Mouse (Mus musculus) liver, adult 2 months (tissue): ENCODE measurements around the gene Msl1. TPM values are rescaled to one million over a fixed set of nuclear protein-coding genes. Genes with fewer than 3 reads are reported as not detected.

Experiments used
- DNase-seq: peaks from one replicate; pipeline ENCODE4 v3.0.0-alpha.2; 2011; ENCODE audit warnings: low read depth, low spot score; ENCODE audit errors: extremely low read depth
- H3K27ac ChIP-seq: fragments of 200-500 bp; replicated peaks from 2 replicates; pipeline ENCODE4 v1.5.1; 2012; ENCODE audit warnings: low read depth, mild to moderate bottlenecking, control low read depth, inconsistent platforms, low read length; ENCODE audit not compliant: insufficient read depth
- H3K27me3 ChIP-seq: fragments of 200-500 bp; 2 replicates; pipeline ENCODE4 v1.6.1; 2012; ENCODE audit warnings: mild to moderate bottlenecking, moderate library complexity, low read length, inconsistent platforms; ENCODE audit not compliant: control insufficient read depth, insufficient read depth
- H3K36me3 ChIP-seq: fragments of 200-500 bp; 2 replicates; pipeline ENCODE4 v1.6.1; 2012; ENCODE audit warnings: low read length, inconsistent platforms; ENCODE audit not compliant: control insufficient read depth, insufficient read depth
- H3K4me1 ChIP-seq: fragments of 200-500 bp; 2 replicates; pipeline ENCODE4 v1.6.1; 2011; ENCODE audit warnings: low read length; ENCODE audit not compliant: control insufficient read depth, insufficient read depth
- H3K4me3 ChIP-seq: fragments of 200-500 bp; 2 replicates; pipeline ENCODE4 v1.5.1; 2011; ENCODE audit warnings: low read depth, mild to moderate bottlenecking, control low read depth, low read length, moderate library complexity; ENCODE audit not compliant: insufficient read depth
- H3K79me2 ChIP-seq: fragments of 200-500 bp; 2 replicates; pipeline ENCODE4 v1.6.1; 2012; ENCODE audit warnings: inconsistent platforms, mild to moderate bottlenecking, low read length, moderate library complexity; ENCODE audit not compliant: control insufficient read depth, insufficient read depth
- H3K9ac ChIP-seq: fragments of 200-500 bp; 2 replicates; pipeline ENCODE4 v1.6.1; 2012; ENCODE audit warnings: low read depth, mild to moderate bottlenecking, control low read depth, inconsistent platforms, low read length
- CTCF ChIP-seq: fragments of 200-500 bp; IDR thresholded peaks from 2 replicates; pipeline ENCODE4 v1.5.1; 2011; ENCODE audit warnings: low read depth, low read length, control low read depth
- POLR2A ChIP-seq: fragments of 200-500 bp; IDR thresholded peaks from 2 replicates; pipeline ENCODE4 v1.6.1; 2011; ENCODE audit warnings: low read length, control low read depth; ENCODE audit not compliant: insufficient read depth; ENCODE audit errors: extremely low read depth
- WGBS: fragments of 180-500 bp; shearing (Covaris S2); methylation state at CpG from one replicate; pipeline ENCODE4 v1.1.7; 2018; 5-methylcytosine and 5-hydroxymethylcytosine counted together
- polyA plus RNA-seq: library from polyadenylated mRNA; depleted of rRNA; stranded (reverse); fragments of >200 nt; gene quantifications from 2 replicates; pipeline ENCODE4 v1.2.3, GENCODE M21; 2012
- total RNA-seq: library from RNA; depleted of rRNA; stranded (reverse); fragments of >200 nt; gene quantifications from 2 replicates; pipeline ENCODE4 v1.2.3, GENCODE M21; 2014

Gene Msl1
- total and polyA plus RNA-seq, 2 experiments = 15.5 to 17.0 TPM

GRCm38 (mm10) chr11:98766816-98767215 is 28.5 kb upstream of the Msl1 start:
- H3K4me1 ChIP-seq = peaks cover 4% of the 10 kb centered on the region; the same call in 1 of the 2 replicates
- H3K9ac ChIP-seq = no peak overlapping the region
- TF ChIP-seq POLR2A (no peak), CTCF (no peak)
- no peak overlapping the region for H3K4me3 ChIP-seq
- peaks cover 37% of the 10 kb centered on the region for H3K36me3 ChIP-seq
- WGBS = 38% methylated on average over 5 of the region's 5 CpGs
- no peak for DNase-seq
- H3K79me2 ChIP-seq = no peaks in the 10 kb centered on the region
- H3K27ac ChIP-seq = no peak overlapping the region
- H3K27me3 ChIP-seq = no peaks in the 10 kb centered on the region

GRCm38 (mm10) chr11:98767276-98767675 is 28.0 kb upstream of the Msl1 start:
- 48% methylated on average over 9 of the region's 9 CpGs for WGBS

GRCm38 (mm10) chr11:98767713-98768112 is 27.6 kb upstream of the Msl1 start:
- Histone ChIP-seq H3K4me1 (peaks cover 9% of the 10 kb centered on the region), H3K27me3 (no peaks in the 10 kb centered on the region), H3K4me3 (no peak overlapping the region), H3K36me3 (peaks cover 46% of the 10 kb centered on the region), H3K9ac (no peak overlapping the region), H3K27ac (no peak overlapping the region), H3K79me2 (no peaks in the 10 kb centered on the region)
- WGBS = 42% methylated on average over 4 of the region's 4 CpGs
- peak; percentile 26 for DNase-seq
- TF ChIP-seq CTCF (no peak), POLR2A (no peak)

More at GRCm38 (mm10) chr11:98767276-98767675, 28.0 kb upstream of the Msl1 start:
- Histone ChIP-seq H3K27me3 (no peaks in the 10 kb centered on the region), H3K4me3 (no peak overlapping the region), H3K27ac (no peak overlapping the region), H3K4me1 (peaks cover 6% of the 10 kb centered on the region; the same call in 1 of the 2 replicates), H3K9ac (no peak overlapping the region), H3K79me2 (no peaks in the 10 kb centered on the region), H3K36me3 (peaks cover 42% of the 10 kb centered on the region)
- TF ChIP-seq POLR2A = no peak
- no peak for TF ChIP-seq CTCF
- peak; percentile 65 for DNase-seq

GRCm38 (mm10) chr11:98768127-98769006 is 26.9 kb upstream of the Msl1 start:
- DNase-seq = peak; percentile 31
- WGBS = 74% methylated on average over 39 of the region's 39 CpGs
- H3K27me3 ChIP-seq = no peaks in the 10 kb centered on the region
- H3K27ac ChIP-seq = no peak overlapping the region
- H3K36me3 ChIP-seq = peaks cover 49% of the 10 kb centered on the region
- TF ChIP-seq POLR2A (no peak), CTCF (no peak)
- no peak overlapping the region for H3K9ac ChIP-seq
- no peaks in the 10 kb centered on the region for H3K79me2 ChIP-seq
- H3K4me3 ChIP-seq = no peak overlapping the region
- H3K4me1 ChIP-seq = peaks cover 9% of the 10 kb centered on the region

- no peak overlapping the region for H3K27ac ChIP-seq
- peaks cover 9% of the 10 kb centered on the region for H3K4me1 ChIP-seq
- H3K36me3 ChIP-seq = peaks cover 49% of the 10 kb centered on the region
- TF ChIP-seq POLR2A = no peak
- TF ChIP-seq CTCF = no peak
- no peak for DNase-seq
- no peak overlapping the region for H3K9ac ChIP-seq
- no peak overlapping the region for H3K4me3 ChIP-seq
- H3K27me3 ChIP-seq = no peaks in the 10 kb centered on the region
- no peaks in the 10 kb centered on the region for H3K79me2 ChIP-seq
- WGBS = 84% methylated on average over 25 of the region's 25 CpGs
These were observed 26.0 kb upstream of the Msl1 start for GRCm38 (mm10) chr11:98769007-98769954.
